Mouse (Mus musculus) thymus, adult 2 months (tissue): ENCODE measurements around the gene Vat1l.

Experiments
- CTCF ChIP-seq: fragments of 200-500 bp; IDR thresholded peaks from 2 replicates; pipeline ENCODE4 v1.5.1; 2012; ENCODE audit warnings: mild to moderate bottlenecking, control low read depth, low read length, moderate library complexity, borderline replicate concordance; ENCODE audit not compliant: control insufficient read depth, poor library complexity, insufficient read depth; ENCODE audit errors: extremely low read depth
- POLR2A ChIP-seq: fragments of 200-500 bp; IDR thresholded peaks from 2 replicates; pipeline ENCODE4 v1.6.1; 2012; ENCODE audit warnings: mild to moderate bottlenecking, low read length, control low read depth, moderate library complexity; ENCODE audit not compliant: control insufficient read depth, poor library complexity, insufficient read depth; ENCODE audit errors: extremely low read depth

DNA sequence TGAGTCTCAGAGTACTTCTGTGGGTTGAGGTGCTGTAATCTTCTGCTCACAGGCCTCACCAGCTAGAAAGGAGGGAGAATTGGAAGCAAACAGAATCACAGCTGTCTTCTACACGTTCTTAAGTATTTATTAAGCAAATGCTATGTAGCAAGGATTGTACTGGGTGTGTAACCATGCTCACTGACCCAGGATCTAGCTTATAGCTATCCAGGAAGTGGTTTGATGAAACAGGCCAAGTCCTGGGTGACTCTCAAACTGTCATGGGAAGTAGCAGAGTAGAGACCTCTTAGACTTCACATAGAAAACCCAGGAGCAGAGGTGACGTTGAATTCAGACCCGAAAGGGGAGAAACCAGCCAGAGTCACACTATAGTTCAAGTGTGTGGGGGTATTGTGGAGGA, 206.0 kb downstream of the Vat1l start:
- TF ChIP-seq CTCF, result no peak
- no peak for TF ChIP-seq POLR2A
